Mouse (Mus musculus): ENCODE results near the gene Gpr158.

- TF ChIP-seq CTCF (IDR thresholded peaks at IDR 0.05; ENCODE audit: low read depth) (no peak), EP300 (optimal IDR thresholded peaks at IDR 0.05) (no peak)
Measured at GRCm38 (mm10) chr2:21431182-21431581, 63.8 kb downstream of the Gpr158 start.

Data from stomach, postnatal 0 days (tissue).